In the genomic region with DNA sequence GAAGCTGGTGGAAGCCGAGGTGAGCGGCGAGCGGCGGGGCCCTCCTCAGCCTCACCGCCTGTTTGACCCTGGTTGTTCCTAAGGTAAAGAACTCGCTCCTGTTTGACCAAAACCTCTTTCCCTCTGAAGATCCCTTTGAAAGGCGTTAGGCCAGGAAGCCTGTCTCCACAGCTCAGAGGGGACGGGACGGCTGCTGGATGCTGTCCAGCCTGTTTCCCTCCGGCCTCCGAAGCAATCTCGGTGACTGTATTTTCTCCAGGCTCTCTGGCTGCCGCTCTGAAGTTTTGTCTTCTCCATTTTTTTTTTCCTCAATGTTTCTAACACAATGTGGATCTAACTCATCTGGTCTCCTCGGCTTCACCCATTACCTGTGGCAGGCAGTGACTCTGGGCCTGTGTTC, we compare ENCODE assay signal across 6 mouse cellular contexts.
"Had no signal": no experiment of that assay in that cellular context is flagged by ENCODE, and none has a peak within 500 bp of the region (broad histone marks: within the 10 kb centered on the region; RNA-seq: fewer than 3 reads in every experiment).

No protein-coding gene starts in this region.

- DNase-seq: kidney, adult 9 months; kidney, postnatal 36 days; left cerebral cortex, postnatal 4 days; liver, postnatal 0 days; thymus, adult 18-20 months; thymus, postnatal 36 days had no signal
